Mouse (Mus musculus): ENCODE data around the gene 2310009B15Rik.

2310009B15Rik gene

GRCm38 (mm10) chr1:138856101-138856950 lies at the start of gene 2310009B15Rik:
Gene 2310009B15Rik, minus strand, starts transcription at chr1:138856852.
- DNase-seq (ENCODE audit: low spot score): peak; percentile 82

GRCm38 (mm10) chr1:138906256-138906655 lies 49.6 kb upstream of the 2310009B15Rik start:
- no peak for DNase-seq (ENCODE audit: low spot score)

- no peak for DNase-seq (ENCODE audit: low spot score)
Measured at GRCm38 (mm10) chr1:138905092-138905765, 48.6 kb upstream of the 2310009B15Rik start.

- no peak for DNase-seq (ENCODE audit: low spot score)
Measured at GRCm38 (mm10) chr1:138903894-138904293, 47.2 kb upstream of the 2310009B15Rik start.

GRCm38 (mm10) chr1:138901431-138902117 lies 44.9 kb upstream of the 2310009B15Rik start:
- no peak for DNase-seq (ENCODE audit: low spot score)

- DNase-seq (ENCODE audit: low spot score): no peak
Measured at GRCm38 (mm10) chr1:138896088-138896487, 39.4 kb upstream of the 2310009B15Rik start.

- DNase-seq (ENCODE audit: low spot score): no peak
Measured at GRCm38 (mm10) chr1:138877470-138878254, 21.0 kb upstream of the 2310009B15Rik start.

GRCm38 (mm10) chr1:138876371-138877045 lies 19.9 kb upstream of the 2310009B15Rik start:
- DNase-seq (ENCODE audit: low spot score): no peak

GRCm38 (mm10) chr1:138850823-138851222 lies 5.8 kb downstream of the 2310009B15Rik start:
- DNase-seq (ENCODE audit: low spot score): no peak

GRCm38 (mm10) chr1:138850161-138850539 lies 6.5 kb downstream of the 2310009B15Rik start:
- DNase-seq (ENCODE audit: low spot score): no peak

GRCm38 (mm10) chr1:138849531-138850160 lies 7.0 kb downstream of the 2310009B15Rik start:
- no peak for DNase-seq (ENCODE audit: low spot score)

- DNase-seq (ENCODE audit: low spot score): no peak
Measured at GRCm38 (mm10) chr1:138848511-138849109, 8.0 kb downstream of the 2310009B15Rik start, which contains the start of gene Lhx9. Gene Lhx9, minus strand, starts transcription at chr1:138848577.

GRCm38 (mm10) chr1:138848026-138848425 lies 8.6 kb downstream of the 2310009B15Rik start:
- no peak for DNase-seq (ENCODE audit: low spot score)

GRCm38 (mm10) chr1:138847146-138847545 lies 9.5 kb downstream of the 2310009B15Rik start:
- DNase-seq (ENCODE audit: low spot score): no peak

- no peak for DNase-seq (ENCODE audit: low spot score)
Measured at GRCm38 (mm10) chr1:138846581-138846980, 10.1 kb downstream of the 2310009B15Rik start.

GRCm38 (mm10) chr1:138846131-138846530 lies 10.5 kb downstream of the 2310009B15Rik start:
- DNase-seq (ENCODE audit: low spot score): no peak

- no peak for DNase-seq (ENCODE audit: low spot score)
Measured at GRCm38 (mm10) chr1:138845481-138845880, 11.2 kb downstream of the 2310009B15Rik start.

- DNase-seq (ENCODE audit: low spot score): no peak
Measured at GRCm38 (mm10) chr1:138844166-138844565, 12.5 kb downstream of the 2310009B15Rik start.

GRCm38 (mm10) chr1:138843361-138844091 lies 13.1 kb downstream of the 2310009B15Rik start:
- DNase-seq (ENCODE audit: low spot score): no peak
